ENCODE assay signal across 25 mouse cellular contexts in genomic region chr7:91188211-91188610, GRCm38 (mm10).
DNase-seq lines count a peak whose midpoint lies in the region; ATAC-seq and TF ChIP-seq lines count a peak whose summit lies in the region.
"Had no signal": no experiment of that assay in that cellular context is flagged by ENCODE, and none has a peak within 500 bp of the region (broad histone marks: within the 10 kb centered on the region; RNA-seq: fewer than 3 reads in every experiment).

No protein-coding gene starts in this region.

- no peaks in the 10 kb centered on the region for H3K36me3 ChIP-seq in forebrain, embryonic 14.5 days (ENCODE audit: control insufficient read depth, insufficient read depth, low read length)
- no peaks in the 10 kb centered on the region for H3K36me3 ChIP-seq in forebrain, embryonic 10.5 days (replicated peaks)
- H3K36me3 ChIP-seq in forebrain, postnatal 0 days (ENCODE audit: insufficient read depth) = no peaks in the 10 kb centered on the region
- H3K36me3 ChIP-seq in forebrain, embryonic 16.5 days (ENCODE audit: control insufficient read depth, insufficient read depth) = no peaks in the 10 kb centered on the region
- no peaks in the 10 kb centered on the region for H3K36me3 ChIP-seq in midbrain, embryonic 15.5 days (replicated peaks)
- no peaks in the 10 kb centered on the region for H3K36me3 ChIP-seq in midbrain, postnatal 0 days (ENCODE audit: insufficient read depth, low read length)
- H3K36me3 ChIP-seq: embryonic facial prominence, embryonic 13.5 days; embryonic facial prominence, embryonic 15.5 days; G1E had no signal

- 96% methylated on average over 2 of the region's 2 CpGs for WGBS in forebrain, embryonic 14.5 days
- 97% methylated on average over 2 of the region's 2 CpGs for WGBS in forebrain, embryonic 10.5 days
- WGBS in forebrain, postnatal 0 days = 87% methylated on average over 2 of the region's 2 CpGs
- WGBS in forebrain, embryonic 16.5 days = 90% methylated on average over 2 of the region's 2 CpGs
- 86% methylated on average over 2 of the region's 2 CpGs for WGBS in midbrain, embryonic 15.5 days
- 85% methylated on average over 2 of the region's 2 CpGs for WGBS in midbrain, postnatal 0 days

- no peaks in the 10 kb centered on the region for H3K4me1 ChIP-seq in forebrain, embryonic 14.5 days (ENCODE audit: control insufficient read depth, insufficient read depth, low read length)
- H3K4me1 ChIP-seq in forebrain, embryonic 10.5 days = no peaks in the 10 kb centered on the region
- no peaks in the 10 kb centered on the region for H3K4me1 ChIP-seq in forebrain, postnatal 0 days (ENCODE audit: insufficient read depth)
- H3K4me1 ChIP-seq in forebrain, embryonic 16.5 days (replicated peaks; ENCODE audit: control insufficient read depth, insufficient read depth, low read length) = no peaks in the 10 kb centered on the region
- no peaks in the 10 kb centered on the region for H3K4me1 ChIP-seq in midbrain, embryonic 15.5 days
- H3K4me1 ChIP-seq in midbrain, postnatal 0 days (ENCODE audit: insufficient read depth, low read length) = no peaks in the 10 kb centered on the region
- H3K4me1 ChIP-seq: embryonic facial prominence, embryonic 13.5 days; embryonic facial prominence, embryonic 15.5 days had no signal

- no peak overlapping the region for H3K9ac ChIP-seq in forebrain, embryonic 14.5 days (ENCODE audit: low read length)
- no peak overlapping the region for H3K9ac ChIP-seq in forebrain, postnatal 0 days
- no peak overlapping the region for H3K9ac ChIP-seq in forebrain, embryonic 16.5 days (replicated peaks; ENCODE audit: low read depth, low read length)
- H3K9ac ChIP-seq in midbrain, embryonic 15.5 days = no peak overlapping the region
- H3K9ac ChIP-seq in midbrain, postnatal 0 days (replicated peaks; ENCODE audit: low read length, poor library complexity, severe bottlenecking) = no peak overlapping the region
- H3K9ac ChIP-seq: embryonic facial prominence, embryonic 13.5 days; embryonic facial prominence, embryonic 15.5 days had no signal

- H3K4me2 ChIP-seq in forebrain, embryonic 14.5 days (ENCODE audit: low read length) = no peak overlapping the region
- H3K4me2 ChIP-seq in forebrain, postnatal 0 days (ENCODE audit: low read depth) = no peak overlapping the region
- H3K4me2 ChIP-seq in forebrain, embryonic 16.5 days (ENCODE audit: low read length) = no peak overlapping the region
- H3K4me2 ChIP-seq in midbrain, embryonic 15.5 days = no peak overlapping the region
- H3K4me2 ChIP-seq in midbrain, postnatal 0 days (ENCODE audit: low read depth, low read length, poor library complexity, severe bottlenecking) = no peak overlapping the region
- H3K4me2 ChIP-seq: embryonic facial prominence, embryonic 13.5 days; embryonic facial prominence, embryonic 15.5 days had no signal

- H3K27me3 ChIP-seq in forebrain, embryonic 14.5 days (replicated peaks; ENCODE audit: control insufficient read depth, insufficient read depth, low read length) = no peaks in the 10 kb centered on the region
- H3K27me3 ChIP-seq in forebrain, embryonic 10.5 days (ENCODE audit: poor library complexity, severe bottlenecking) = no peaks in the 10 kb centered on the region
- H3K27me3 ChIP-seq in forebrain, postnatal 0 days (ENCODE audit: insufficient read depth, low read length) = no peaks in the 10 kb centered on the region
- H3K27me3 ChIP-seq in forebrain, embryonic 16.5 days (replicated peaks; ENCODE audit: control insufficient read depth, insufficient read depth, low read length) = no peaks in the 10 kb centered on the region
- H3K27me3 ChIP-seq in midbrain, embryonic 15.5 days (replicated peaks) = no peaks in the 10 kb centered on the region
- no peaks in the 10 kb centered on the region for H3K27me3 ChIP-seq in midbrain, postnatal 0 days (ENCODE audit: insufficient read depth, low read length)
- H3K27me3 ChIP-seq: CH12.LX; embryonic facial prominence, embryonic 13.5 days; embryonic facial prominence, embryonic 15.5 days; Patski had no signal

- TF ChIP-seq CTCF in forebrain, postnatal 0 days (IDR thresholded peaks at IDR 0.05; ENCODE audit: low read depth) = no peak
- no peak for TF ChIP-seq CTCF in midbrain, postnatal 0 days (IDR thresholded peaks at IDR 0.05)

- peak; percentile 18 for DNase-seq in forebrain, embryonic 14.5 days (ENCODE audit: low spot score)
- DNase-seq in forebrain, embryonic 10.5 days (ENCODE audit: extremely low spot score, low spot score) = no peak
- DNase-seq in forebrain, postnatal 0 days = no peak
- DNase-seq in midbrain, postnatal 0 days (ENCODE audit: low spot score) = no peak
- DNase-seq: adrenal gland, adult 8-10 months; adrenal gland, postnatal 14 days; adrenal gland, postnatal 36 days; B cell, adult 2 months; cerebellum, adult 11 months; cerebellum, adult 18-20 months; cerebellum, adult 8-10 months; cerebellum, adult 9-11 months; cerebellum, postnatal 14 days; cerebellum, postnatal 36 days; embryo, embryonic 11 days had no signal

- no peak for ATAC-seq in forebrain, embryonic 14.5 days
- ATAC-seq in forebrain, postnatal 0 days = peak; percentile 59
- no peak for ATAC-seq in forebrain, embryonic 16.5 days
- ATAC-seq in midbrain, embryonic 15.5 days (replicated peaks) = peak; percentile 60
- no peak for ATAC-seq in midbrain, postnatal 0 days (ENCODE audit: low FRiP score)
- ATAC-seq: activated CD4-positive, CD25-positive, alpha-beta regulatory T cell, adult 4 months; CD4-positive, CD25-positive, alpha-beta regulatory T cell, adult 4 months; Patski had no signal

- no peaks in the 10 kb centered on the region for H3K9me3 ChIP-seq in forebrain, embryonic 14.5 days (replicated peaks; ENCODE audit: control insufficient read depth, low read length)
- no peaks in the 10 kb centered on the region for H3K9me3 ChIP-seq in forebrain, embryonic 10.5 days
- no peaks in the 10 kb centered on the region for H3K9me3 ChIP-seq in forebrain, postnatal 0 days (ENCODE audit: low read length)
- H3K9me3 ChIP-seq in forebrain, embryonic 16.5 days (ENCODE audit: control insufficient read depth, low read length) = no peaks in the 10 kb centered on the region
- H3K9me3 ChIP-seq in midbrain, embryonic 15.5 days = no peaks in the 10 kb centered on the region
- H3K9me3 ChIP-seq in midbrain, postnatal 0 days (ENCODE audit: low read length) = no peaks in the 10 kb centered on the region
- H3K9me3 ChIP-seq: embryonic facial prominence, embryonic 13.5 days; embryonic facial prominence, embryonic 15.5 days; G1E had no signal

- H3K4me3 ChIP-seq in forebrain, embryonic 14.5 days (ENCODE audit: low read depth, low read length) = no peak overlapping the region
- H3K4me3 ChIP-seq in forebrain, embryonic 10.5 days = no peak overlapping the region
- H3K4me3 ChIP-seq in forebrain, postnatal 0 days (ENCODE audit: low read depth, low read length) = no peak overlapping the region
- H3K4me3 ChIP-seq in forebrain, embryonic 16.5 days (replicated peaks; ENCODE audit: low read length) = no peak overlapping the region
- no peak overlapping the region for H3K4me3 ChIP-seq in midbrain, embryonic 15.5 days
- H3K4me3 ChIP-seq in midbrain, postnatal 0 days (ENCODE audit: low read depth, low read length) = no peak overlapping the region
- H3K4me3 ChIP-seq: embryonic facial prominence, embryonic 13.5 days; embryonic facial prominence, embryonic 15.5 days; erythroblast, embryonic 14.5 days had no signal

- H3K27ac ChIP-seq in forebrain, embryonic 14.5 days (ENCODE audit: low read depth, low read length) = no peak overlapping the region
- H3K27ac ChIP-seq in forebrain, embryonic 10.5 days = no peak overlapping the region
- no peak overlapping the region for H3K27ac ChIP-seq in forebrain, postnatal 0 days (ENCODE audit: low read depth, low read length)
- H3K27ac ChIP-seq in forebrain, embryonic 16.5 days (ENCODE audit: low read length) = no peak overlapping the region
- no peak overlapping the region for H3K27ac ChIP-seq in midbrain, embryonic 15.5 days
- no peak overlapping the region for H3K27ac ChIP-seq in midbrain, postnatal 0 days (ENCODE audit: low read depth, low read length)
- H3K27ac ChIP-seq: embryonic facial prominence, embryonic 13.5 days; embryonic facial prominence, embryonic 15.5 days had no signal

Comparison
In these comparisons a context has a peak if more than half of its experiments do, and no peak if none do; other contexts are left out.
1. ATAC-seq: peak in forebrain, postnatal 0 days (single experiment) and midbrain, embryonic 15.5 days (single experiment); none in forebrain, embryonic 14.5 days (single experiment), forebrain, embryonic 16.5 days (single experiment) and midbrain, postnatal 0 days (single experiment).